Mouse (Mus musculus): ENCODE results near the gene Stk38. TPM values are rescaled to one million over a fixed set of nuclear protein-coding genes. Genes with fewer than 3 reads are reported as not detected.
A peak's percentile ranks its signal among the peaks of the same experiment; 100 is the strongest.
"Not testable (repeated sequence)": the region's sequence is repeated elsewhere in the genome, so short reads cannot be mapped to it uniquely, and the experiment has no call there.

The Stk38 gene
- total RNA-seq, 1 experiment from 2014 or later = 55.0 TPM

DNA sequence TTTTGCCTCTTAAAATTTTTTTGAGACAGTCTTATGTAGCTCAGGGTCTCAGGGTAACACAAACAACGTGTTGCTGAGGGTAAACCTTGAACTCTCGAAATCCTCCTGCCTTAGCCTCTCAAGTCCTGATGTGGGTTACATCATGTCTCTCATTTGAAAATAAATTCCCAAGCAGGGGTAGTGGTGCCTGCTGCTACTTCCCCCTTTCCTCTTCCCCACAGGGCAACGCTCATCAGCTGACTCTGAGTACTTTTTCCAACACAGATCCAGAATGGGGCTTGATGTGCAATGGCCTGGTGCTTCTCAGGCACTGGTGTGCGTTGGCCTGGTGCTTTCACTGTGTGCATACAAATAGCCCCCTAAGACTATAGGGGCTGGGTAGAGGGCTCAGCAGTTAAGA, 1.4 kb upstream of the Stk38 start:
- no peak for DNase-seq

- DNase-seq = no peak
Measured at GRCm38 (mm10) chr17:29008326-29008650, 493 bp upstream of the Stk38 start.

- DNase-seq = no peak
Measured at GRCm38 (mm10) chr17:29007243-29007640, 553 bp downstream of the Stk38 start.

GRCm38 (mm10) chr17:29006812-29007211, 983 bp downstream of the Stk38 start:
- DNase-seq = peak; percentile 21

DNA sequence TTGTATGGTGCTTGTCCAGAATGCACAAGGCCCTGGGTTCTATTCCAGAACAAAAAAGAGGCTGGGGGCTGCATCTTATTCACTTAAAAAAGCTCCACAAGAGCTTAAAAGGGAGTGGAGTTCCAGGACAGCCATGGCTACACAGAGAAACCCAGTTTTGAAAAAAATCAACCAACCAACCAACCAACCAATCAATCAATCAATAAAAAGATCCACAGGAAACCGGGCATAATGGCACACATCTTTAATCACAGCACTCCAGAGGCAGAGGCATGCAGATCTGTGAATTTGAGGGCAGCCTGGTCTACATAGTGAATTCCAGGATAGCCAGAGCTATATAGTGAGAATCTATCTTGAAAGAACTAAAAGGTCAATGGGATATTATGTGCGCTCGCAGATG, 2.8 kb downstream of the Stk38 start:
- no peak for DNase-seq

DNA sequence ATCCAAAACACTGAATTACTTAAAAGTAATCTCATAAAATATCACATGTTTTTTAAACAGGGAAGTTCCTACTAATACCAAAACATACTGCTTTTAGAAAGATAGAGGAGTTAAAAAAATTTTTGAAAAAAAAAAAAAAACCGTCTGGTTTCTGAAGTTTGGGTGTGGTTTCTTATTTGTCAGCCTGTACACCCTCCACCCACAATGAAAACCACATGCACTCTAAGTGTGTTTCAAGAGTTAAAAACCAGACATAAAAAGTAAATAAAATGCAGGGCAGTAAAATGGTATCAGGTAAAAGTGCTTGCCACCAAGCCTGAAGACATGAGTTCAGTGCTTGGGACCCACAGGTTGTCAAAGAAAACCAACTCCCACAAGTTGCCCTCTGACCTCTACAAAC, 4.1 kb downstream of the Stk38 start:
- no peak for DNase-seq

- DNase-seq = no peak
Measured at GRCm38 (mm10) chr17:29000465-29000864, 7.3 kb downstream of the Stk38 start.

DNA sequence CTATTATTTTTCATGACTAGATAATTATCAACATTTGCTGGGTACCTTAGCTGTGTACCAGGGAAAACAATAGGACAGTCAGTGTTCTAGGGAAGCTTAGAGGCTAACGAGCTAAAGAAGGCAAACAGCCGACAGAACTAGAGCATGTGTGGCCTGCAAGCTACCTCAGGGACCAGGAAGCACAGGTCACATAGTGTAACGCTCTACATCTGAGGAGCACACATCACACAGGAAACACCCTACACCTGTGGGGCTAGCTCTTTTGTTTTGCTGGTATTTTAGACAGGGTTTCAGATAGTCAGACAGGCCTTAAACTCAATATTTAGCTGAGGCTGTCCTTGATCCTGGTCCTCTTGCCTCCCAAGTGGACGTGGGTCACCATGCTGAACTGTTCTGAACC, 13.2 kb downstream of the Stk38 start:
- no peak for DNase-seq

DNA sequence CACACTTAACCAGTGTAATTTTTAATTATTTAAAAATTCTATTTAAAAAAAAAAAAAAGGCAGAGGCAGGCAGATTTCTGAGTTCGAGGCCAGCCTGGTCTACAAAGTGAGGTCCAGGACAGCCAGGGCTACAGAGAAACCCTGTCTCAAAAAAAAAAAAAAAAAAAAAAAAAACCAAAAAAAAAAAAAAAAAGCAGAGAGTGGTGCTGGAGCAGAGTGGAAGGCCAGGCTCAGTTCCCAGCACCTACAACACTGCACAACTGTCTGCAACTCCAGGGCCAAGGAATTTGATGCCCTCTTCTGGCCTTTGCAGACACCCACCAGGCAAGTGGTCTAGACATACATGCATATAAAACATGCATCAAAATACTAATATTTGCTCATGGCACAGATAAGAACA, 14.8 kb downstream of the Stk38 start:
- not testable (repeated sequence) for DNase-seq

DNA sequence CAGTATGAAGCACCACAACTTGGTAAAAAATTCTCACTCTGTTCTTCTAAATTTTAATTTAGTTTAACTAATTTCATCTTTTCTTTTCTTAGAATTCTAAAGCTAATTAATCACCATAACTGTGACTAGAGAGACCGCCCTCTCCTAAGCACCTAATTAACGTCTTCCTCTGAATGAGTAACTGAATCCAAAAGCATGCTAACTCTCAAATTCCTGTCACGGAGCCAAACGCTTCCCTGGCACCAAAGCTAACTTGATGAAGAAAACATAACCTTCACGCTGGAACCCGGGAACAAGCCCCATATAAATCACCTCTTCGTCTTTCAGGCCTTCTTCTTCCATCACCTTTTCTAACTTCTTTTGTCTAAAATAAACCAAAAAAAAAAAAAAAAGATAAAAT, 15.7 kb downstream of the Stk38 start:
- peak; percentile 46 for DNase-seq

- no peak for DNase-seq
Measured at GRCm38 (mm10) chr17:28991286-28991685, 16.5 kb downstream of the Stk38 start.

GRCm38 (mm10) chr17:28990060-28990459, 17.7 kb downstream of the Stk38 start:
- no peak for DNase-seq

DNA sequence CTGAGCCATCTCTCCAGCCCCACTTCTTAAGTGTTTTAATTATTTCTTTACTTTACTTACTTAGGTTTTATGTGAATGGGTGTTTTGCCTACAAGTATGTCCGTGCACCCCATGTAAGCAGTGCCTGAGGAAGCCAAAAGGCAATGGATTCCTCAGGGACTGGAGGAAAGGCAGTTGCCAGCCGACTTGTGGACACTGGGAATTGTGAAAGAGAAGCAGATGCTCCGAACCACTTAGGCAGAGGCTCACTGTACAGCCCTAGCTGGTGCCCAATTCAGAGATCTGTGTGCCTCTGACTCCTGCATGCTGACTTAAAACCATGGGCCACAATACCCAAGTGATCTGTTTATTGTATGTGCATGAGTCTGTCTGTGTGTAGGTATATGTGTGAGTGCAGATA, 18.8 kb downstream of the Stk38 start:
- DNase-seq = no peak

- no peak for DNase-seq
Measured at GRCm38 (mm10) chr17:28988291-28988690, 19.5 kb downstream of the Stk38 start.

DNA sequence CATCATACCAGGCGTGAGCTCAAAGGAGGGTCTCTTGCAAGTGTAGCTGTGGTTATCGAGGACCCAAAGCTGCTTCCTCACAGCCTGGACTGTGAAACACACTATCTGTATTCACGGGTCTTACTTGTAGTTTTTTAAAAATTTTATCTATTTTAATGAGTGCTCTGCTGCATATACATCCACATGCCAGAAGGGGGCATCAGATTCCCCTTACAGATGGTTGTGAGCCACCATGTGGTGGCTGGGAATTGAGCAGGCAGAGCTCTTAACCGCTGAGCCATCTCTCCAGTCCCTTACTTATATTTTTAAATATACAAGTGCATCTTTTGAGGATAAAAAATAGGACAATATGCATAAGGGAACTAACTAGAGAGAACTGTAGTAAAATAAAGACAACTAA, 20.1 kb downstream of the Stk38 start:
- peak; percentile 59 for DNase-seq

GRCm38 (mm10) chr17:28986833-28987232, 21.0 kb downstream of the Stk38 start:
- peak; percentile 46 for DNase-seq

DNA sequence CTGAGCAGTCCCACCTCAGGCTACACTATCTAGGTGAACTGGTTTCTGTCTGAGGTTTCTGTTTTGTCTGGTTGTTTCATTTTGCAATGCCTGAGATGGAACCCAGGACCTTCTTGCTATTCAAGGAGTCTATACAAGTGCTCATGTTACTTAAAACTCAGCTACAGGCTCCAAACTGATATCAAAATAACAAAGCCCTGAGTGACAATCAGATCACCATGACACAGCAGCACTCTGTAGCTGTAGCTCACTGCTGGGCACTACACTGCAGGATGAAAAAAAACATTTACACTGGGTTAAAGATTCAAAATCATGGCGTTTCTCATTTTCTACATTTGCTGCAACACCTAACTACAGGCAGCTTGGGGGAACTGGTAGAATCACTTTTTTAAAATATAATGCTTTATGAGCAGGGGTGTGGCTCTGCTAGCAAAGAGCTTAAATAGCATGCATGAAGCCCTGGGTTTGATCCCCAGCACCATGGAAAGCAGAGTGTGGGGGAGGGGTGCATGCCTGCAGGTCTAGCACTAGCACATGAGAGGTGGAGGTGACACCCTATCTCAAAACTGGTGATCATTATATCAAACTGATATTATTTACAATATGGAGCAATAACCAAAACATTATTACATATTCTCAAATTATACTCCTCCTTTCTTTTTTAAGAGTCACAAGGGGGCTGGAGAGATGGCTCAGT, 22.9 kb downstream of the Stk38 start:
- no peak for DNase-seq

DNA sequence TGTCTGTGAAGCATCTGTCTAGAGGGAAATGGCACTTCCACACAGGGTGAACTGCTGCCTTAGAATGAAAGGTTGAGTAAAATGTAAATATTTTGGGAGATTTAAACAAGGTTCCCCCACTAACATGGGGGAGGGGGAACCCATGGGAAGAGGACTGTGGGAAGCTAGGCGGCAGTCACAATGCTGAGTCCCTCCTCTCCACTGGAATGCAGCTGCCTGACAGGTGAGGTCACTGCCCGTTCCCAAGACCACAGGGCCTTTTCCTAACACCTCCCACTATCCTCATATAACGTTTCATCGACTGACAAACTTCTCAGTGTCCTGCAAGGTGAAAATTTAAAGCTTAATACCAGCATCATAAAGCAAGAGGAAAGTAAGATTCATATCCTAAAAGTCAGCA, 25.2 kb downstream of the Stk38 start:
- no peak for DNase-seq

DNA sequence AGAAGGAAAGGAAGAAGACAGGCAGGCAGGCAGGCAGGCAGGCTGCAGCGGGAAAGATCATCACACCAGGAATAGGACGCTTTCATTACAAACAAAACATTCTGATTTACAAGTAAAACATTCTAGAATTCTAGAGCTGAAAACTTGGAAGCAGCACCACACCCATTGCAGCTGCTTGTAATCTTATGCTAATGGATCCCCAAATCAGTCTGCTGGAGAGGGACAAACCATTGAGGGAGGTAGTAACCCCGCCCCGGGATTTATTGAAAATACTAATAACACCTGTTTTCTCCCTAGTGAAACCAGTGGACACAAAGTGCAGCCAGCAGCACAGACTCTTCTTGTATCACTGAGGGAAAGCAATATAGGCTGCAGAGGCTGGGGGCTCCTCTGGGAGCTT, 26.7 kb downstream of the Stk38 start:
- DNase-seq = no peak

- DNase-seq = no peak
Measured at GRCm38 (mm10) chr17:28979091-28979490, 28.7 kb downstream of the Stk38 start.

DNA sequence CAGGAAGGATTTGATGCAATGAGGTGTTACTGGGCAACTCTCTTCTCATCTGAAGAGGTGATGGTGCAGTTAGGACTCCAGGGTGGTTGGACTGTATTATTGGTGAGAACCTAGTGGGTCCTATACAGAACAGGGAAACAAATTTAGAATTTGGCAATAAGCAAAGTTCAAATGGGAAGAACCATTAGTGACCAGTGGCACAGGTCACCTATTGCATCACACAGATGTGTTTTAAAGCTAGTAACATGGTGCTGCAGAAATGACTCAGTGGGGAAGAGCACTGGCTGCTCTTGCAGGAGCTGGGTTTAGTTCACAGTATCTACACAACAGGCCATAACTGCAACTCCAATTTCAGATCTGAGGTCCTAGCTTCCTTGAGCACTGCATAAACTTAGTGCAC, 37.7 kb downstream of the Stk38 start:
- DNase-seq = no peak

GRCm38 (mm10) chr17:28967021-28967610, 40.7 kb downstream of the Stk38 start:
- no peak for DNase-seq

- no peak for DNase-seq
Measured at GRCm38 (mm10) chr17:28961596-28961995, 46.2 kb downstream of the Stk38 start.

GRCm38 (mm10) chr17:28960597-28960996, 47.2 kb downstream of the Stk38 start:
- DNase-seq = no peak

GRCm38 (mm10) chr17:28954416-28954815, 53.4 kb downstream of the Stk38 start:
- DNase-seq = no peak

Data from adrenal gland, postnatal 14 days (tissue).